Mouse (Mus musculus): Measurements from ENCODE around the gene Tle2. TPM values are rescaled to one million over a fixed set of nuclear protein-coding genes. Genes with fewer than 3 reads are reported as not detected.
A peak's percentile ranks its signal among the peaks of the same experiment; 100 is the strongest.

The Tle2 gene
- polyA plus RNA-seq, 1 experiment from 2014 or later = 46.4 TPM

DNA sequence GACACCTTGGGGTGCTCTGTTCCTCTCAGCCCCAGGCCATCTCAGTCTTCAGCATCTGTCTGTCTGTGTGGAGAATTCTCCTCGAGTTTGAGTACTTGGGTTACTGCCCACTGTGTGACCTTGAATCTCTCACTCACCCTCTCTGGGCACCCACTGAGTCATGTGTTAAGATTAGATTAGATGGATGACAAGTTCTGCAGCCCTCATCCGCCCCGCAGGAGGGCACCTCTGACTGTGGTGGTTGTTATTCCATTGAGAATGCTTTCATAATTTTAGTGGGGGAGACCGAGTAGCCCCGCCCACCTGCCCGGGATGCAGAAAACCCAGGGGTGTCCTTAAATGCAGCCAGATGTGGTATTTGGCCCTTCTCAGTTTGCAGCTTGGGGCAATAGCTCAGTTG is 10.9 kb upstream of the Tle2 start:
- POLR2A ChIA-PET = interaction anchor here (0.6 to 1.6 kb wide), 4 partner anchors 9 to 68 kb away, joined by 3 to 4 read pairs (median 3); partner anchors contain the start of gene Ncln
- ATAC-seq (peak; percentile 48), DNase-seq (ENCODE audit: low read depth, low spot score) (peak; percentile 27)
- no peak for TF ChIP-seq CTCF (IDR thresholded peaks at IDR 0.05)
- CTCF ChIA-PET = interaction anchor here (1.1 to 5.7 kb wide), 4 partner anchors 10 to 42 kb away, joined by 3 to 48 read pairs (median 5); partner anchors contain the start of genes BC025920 and Tle2
- in situ Hi-C loops (cut with MboI; ENCODE audit: low pct_unique_long_range_greater_than_20kb) = no loop called here
- no peaks in the 10 kb centered on the region for H3K27me3 ChIP-seq

DNA sequence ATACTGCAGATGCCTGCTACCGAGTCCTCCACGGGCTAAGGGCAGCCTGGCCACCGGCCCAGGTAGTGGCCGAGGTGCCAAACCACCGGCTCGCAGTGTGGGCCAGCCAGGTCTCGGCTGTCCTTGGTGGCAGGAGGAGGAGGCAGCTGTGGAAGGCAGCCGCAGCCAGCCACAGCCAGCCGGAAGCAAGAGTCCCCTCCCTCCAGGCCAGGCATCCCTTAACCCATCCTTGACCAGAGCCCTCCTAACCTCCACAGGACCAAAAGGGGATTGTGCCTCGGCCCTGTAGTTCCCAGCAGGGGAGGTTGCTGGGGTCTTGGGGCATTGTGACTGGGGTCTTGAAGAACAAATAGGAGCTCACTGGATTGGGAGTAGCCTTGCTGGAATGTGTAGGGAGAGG is 10.1 kb upstream of the Tle2 start:
- ATAC-seq (peak; percentile 34), DNase-seq (ENCODE audit: low read depth, low spot score) (no peak)
- ChIA-PET CTCF (interaction anchor here (0.9 to 5.7 kb wide), 4 partner anchors 14 to 45 kb away, joined by 3 to 48 read pairs (median 4); partner anchors contain the start of gene BC025920), POLR2A (interaction anchor here (0.6 to 2.5 kb wide), 5 partner anchors 9 to 68 kb away, joined by 3 to 7 read pairs (median 4); partner anchors contain the start of gene Ncln)
- H3K27me3 ChIP-seq = no peaks in the 10 kb centered on the region
- in situ Hi-C loops (cut with MboI; ENCODE audit: low pct_unique_long_range_greater_than_20kb) = no loop called here
- TF ChIP-seq CTCF (IDR thresholded peaks at IDR 0.05) = no peak

DNA sequence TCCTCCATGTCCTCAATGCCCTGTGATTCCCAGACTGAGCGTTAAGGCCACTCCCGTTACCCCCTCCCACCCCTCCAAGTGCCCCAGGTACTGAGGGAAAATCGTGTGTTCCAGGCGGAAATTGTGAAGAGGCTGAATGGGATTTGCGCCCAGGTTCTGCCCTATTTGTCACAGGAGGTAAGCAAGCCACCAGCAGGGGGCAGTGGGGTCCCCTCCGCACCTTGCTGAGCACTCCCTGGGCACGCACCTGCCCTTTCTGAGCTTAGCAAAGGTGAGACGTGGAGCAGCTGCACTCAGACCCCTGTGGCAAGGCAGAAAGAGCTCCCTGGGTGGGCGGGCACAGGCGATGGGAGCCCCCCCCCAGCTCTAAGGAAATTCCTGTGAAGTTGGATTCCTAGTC is 9.6 kb upstream of the Tle2 start:
- ChIA-PET POLR2A (interaction anchor here (1.6 to 2.5 kb wide), 2 partner anchors 8 to 40 kb away, joined by 4 to 7 read pairs; no protein-coding TSS in a partner anchor), CTCF (interaction anchor here (0.9 to 5.7 kb wide), 5 partner anchors 10 to 46 kb away, joined by 3 to 48 read pairs (median 3); partner anchors contain the start of gene Tle2)
- no peak for ATAC-seq
- no peak for TF ChIP-seq CTCF (IDR thresholded peaks at IDR 0.05)
- DNase-seq (ENCODE audit: low read depth, low spot score) = no peak
- in situ Hi-C loops (cut with MboI; ENCODE audit: low pct_unique_long_range_greater_than_20kb) = no loop called here
- H3K27me3 ChIP-seq = no peaks in the 10 kb centered on the region

DNA sequence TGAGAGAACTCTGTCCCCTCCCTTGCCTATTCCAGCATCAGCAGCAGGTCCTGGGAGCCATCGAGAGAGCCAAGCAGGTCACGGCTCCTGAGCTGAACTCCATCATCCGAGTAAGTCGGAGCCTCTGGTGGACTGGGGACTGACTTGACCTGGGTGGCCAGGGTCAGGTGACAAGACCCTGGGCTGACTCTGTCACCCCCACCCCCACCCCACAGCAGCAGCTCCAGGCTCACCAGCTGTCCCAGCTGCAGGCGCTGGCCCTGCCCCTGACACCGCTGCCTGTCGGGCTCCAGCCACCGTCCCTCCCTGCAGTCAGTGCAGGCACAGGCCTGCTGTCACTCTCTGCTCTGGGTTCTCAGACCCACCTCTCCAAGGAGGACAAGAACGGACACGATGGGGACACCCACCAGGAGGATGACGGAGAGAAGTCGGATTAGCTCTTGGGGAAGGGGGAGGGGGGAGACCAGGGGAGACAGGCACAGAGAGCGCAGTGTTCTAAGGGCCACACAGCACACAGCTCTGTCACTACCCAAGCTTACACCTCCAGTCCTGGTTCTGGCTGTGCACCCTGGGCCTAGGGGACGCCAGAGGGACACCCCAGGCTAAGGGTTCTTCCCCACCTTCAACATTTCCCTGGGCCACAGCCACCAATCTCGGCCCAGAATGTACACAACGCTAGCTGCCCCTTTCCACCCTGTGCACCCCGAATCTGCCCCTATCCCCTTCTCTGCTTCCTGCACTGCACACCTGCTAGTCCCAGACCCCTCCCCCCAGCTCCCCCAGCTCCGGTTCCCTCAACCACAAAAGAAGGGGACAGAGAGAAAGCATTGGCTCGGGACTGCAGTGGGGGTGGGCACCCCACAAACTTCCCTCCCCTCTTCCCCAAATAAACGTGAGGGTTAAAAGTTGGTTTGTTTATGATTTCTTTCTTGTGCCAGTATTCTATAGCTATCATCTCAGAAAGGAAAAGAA is 8.8 kb upstream of the Tle2 start:
- CTCF ChIA-PET = interaction anchor here (0.9 to 5.7 kb wide), 4 partner anchors 9 to 46 kb away, joined by 3 to 48 read pairs (median 3); partner anchors contain the start of gene Tle2
- no peak for ATAC-seq
- no peak for DNase-seq (ENCODE audit: low read depth, low spot score)
- in situ Hi-C loops (cut with MboI; ENCODE audit: low pct_unique_long_range_greater_than_20kb) = no loop called here
- no peaks in the 10 kb centered on the region for H3K27me3 ChIP-seq
- POLR2A ChIA-PET = interaction anchor here (2.5 kb wide), 1 partner anchor 40 kb away, joined by 7 read pairs; no protein-coding TSS in a partner anchor
- no peak for TF ChIP-seq CTCF (IDR thresholded peaks at IDR 0.05)

DNA sequence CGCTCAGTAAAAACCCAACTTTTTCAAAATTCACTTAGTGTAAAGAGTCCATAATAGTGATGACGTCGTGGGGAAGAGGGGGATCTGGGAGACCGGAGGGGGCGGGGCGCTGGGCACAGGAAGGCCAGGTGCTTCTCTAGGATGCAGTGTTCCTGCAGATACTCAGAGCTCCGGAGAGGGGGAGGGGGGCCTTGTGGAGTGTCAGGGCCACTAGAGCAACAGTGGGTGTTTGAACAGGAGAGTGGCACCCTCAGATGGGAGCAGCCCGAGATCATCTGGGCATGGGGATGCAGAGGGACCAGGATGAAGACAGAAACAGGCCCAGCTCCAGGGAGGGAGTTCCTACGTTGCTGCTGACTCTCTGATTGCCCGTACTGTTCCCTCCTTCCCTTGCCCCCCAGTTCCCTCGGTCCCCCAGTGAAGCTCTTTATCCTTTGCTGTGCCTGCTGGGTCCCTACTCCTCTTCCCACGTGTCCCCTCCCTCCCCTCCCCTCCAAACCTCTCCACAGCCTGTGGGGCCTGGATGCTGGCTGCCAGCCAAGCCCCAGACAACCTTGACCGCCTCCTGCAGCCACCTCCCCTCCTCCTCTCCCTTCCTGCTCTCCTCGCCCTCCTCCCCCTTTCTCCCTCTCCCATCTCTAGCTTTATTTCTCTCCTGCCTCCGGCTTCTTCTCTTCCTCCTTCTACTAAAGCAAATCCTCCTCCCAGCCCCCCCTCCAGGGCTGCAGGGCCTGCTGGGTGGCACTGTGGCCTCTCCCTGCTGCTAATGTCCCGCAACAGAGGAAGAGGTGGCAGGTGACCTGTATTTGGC is 5.8 kb upstream of the Tle2 start:
- ATAC-seq (no peak), DNase-seq (ENCODE audit: low read depth, low spot score) (no peak)
- no peak for TF ChIP-seq CTCF (IDR thresholded peaks at IDR 0.05)

DNA sequence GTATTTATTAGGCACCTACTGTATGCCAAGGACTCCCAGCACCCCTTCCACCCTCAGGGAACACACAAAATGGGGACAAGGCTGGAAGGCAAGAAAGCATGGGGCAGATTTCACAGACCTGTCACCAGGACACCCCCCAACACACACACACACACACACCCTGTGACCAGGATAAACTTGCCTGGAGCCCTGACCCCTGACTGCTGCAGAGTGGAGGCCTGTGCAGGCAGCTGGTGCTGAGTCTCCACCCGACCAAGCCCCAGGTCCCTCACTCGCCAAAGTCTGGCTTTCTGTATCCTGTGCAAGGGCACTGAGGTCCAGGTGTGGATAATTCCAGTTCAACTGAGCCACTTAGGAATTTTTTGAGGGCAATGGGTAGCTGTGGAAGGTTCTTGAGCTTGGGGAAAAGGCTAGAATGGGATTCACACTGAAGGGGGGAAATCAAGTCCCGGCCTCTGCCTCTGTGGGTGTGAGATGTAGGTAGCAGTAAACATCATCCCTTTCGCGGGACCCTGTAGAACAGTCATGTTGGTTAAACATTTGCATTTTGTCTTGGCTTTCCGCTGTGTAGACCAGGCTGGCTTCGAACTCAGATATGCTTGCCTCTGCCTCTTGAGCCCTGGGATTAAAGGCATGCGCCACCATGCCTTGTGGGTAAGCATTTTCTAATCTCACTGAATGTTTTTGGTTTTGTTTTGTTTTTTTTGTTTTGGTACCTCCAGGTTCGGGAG is 4.7 kb upstream of the Tle2 start:
- DNase-seq (ENCODE audit: low read depth, low spot score) = no peak
- in situ Hi-C loops (cut with MboI; ENCODE audit: low pct_unique_long_range_greater_than_20kb) = no loop called here
- CTCF ChIA-PET = interaction anchor here (1.3 to 3.6 kb wide), 2 partner anchors 10 to 17 kb away, joined by 3 to 22 read pairs; no protein-coding TSS in a partner anchor
- H3K27me3 ChIP-seq = no peaks in the 10 kb centered on the region
- POLR2A ChIA-PET = interaction anchor here (3.3 kb wide), 1 partner anchor 9 kb away, joined by 24 read pairs; the partner anchor contains the start of gene Aes
- no peak for TF ChIP-seq CTCF (IDR thresholded peaks at IDR 0.05)
- ATAC-seq = no peak

More for the DNA sequence above, 5.8 kb upstream of the Tle2 start:
- no peaks in the 10 kb centered on the region for H3K27me3 ChIP-seq
- CTCF ChIA-PET = interaction anchor here (0.7 kb wide), 1 partner anchor 18 kb away, joined by 3 read pairs; no protein-coding TSS in a partner anchor
- in situ Hi-C loops (cut with MboI; ENCODE audit: low pct_unique_long_range_greater_than_20kb) = no loop called here
- POLR2A ChIA-PET = interaction anchor here (0.6 to 0.7 kb wide), 2 partner anchors 9 to 13 kb away, joined by 3 read pairs; no protein-coding TSS in a partner anchor

DNA sequence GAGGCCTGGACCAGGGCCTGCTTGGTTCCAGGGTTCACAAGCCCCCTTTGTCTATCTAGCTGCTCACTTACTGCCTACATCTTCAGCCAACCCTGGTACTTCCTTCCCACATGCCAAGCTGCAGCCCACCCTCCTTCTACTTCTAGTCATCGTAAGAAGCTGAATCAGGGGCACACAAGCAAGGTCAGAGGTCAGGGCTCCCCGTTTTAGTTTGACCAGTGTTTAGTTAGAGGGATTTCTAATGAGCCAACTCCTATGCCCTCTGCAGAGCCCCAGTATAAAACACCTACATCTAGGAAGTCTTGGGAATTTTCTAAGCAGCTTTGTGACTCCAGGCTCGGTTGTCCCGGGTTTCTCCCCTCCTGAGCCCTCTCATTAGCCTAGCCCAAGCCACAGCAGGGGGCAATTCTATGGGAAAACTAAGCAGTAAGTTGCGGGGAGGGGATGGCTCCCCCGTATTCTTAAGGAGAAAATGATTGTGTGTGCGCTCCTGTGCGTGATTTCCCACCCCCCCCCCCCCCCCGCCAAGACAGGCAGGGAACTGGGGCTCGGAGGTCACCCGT is 4.0 kb upstream of the Tle2 start:
- in situ Hi-C loops (cut with MboI; ENCODE audit: low pct_unique_long_range_greater_than_20kb) = no loop called here
- POLR2A ChIA-PET = interaction anchor here (0.6 to 3.3 kb wide), 4 partner anchors 9 to 27 kb away, joined by 3 to 24 read pairs (median 8); partner anchors contain the start of genes Aes and Gna11
- no peak for TF ChIP-seq CTCF (IDR thresholded peaks at IDR 0.05)
- CTCF ChIA-PET = interaction anchor here (1.3 to 3.6 kb wide), 3 partner anchors 8 to 18 kb away, joined by 3 to 22 read pairs (median 8); no protein-coding TSS in a partner anchor
- no peaks in the 10 kb centered on the region for H3K27me3 ChIP-seq
- peak; percentile 13 for ATAC-seq
- peak; percentile 42 for DNase-seq (ENCODE audit: low read depth, low spot score)

DNA sequence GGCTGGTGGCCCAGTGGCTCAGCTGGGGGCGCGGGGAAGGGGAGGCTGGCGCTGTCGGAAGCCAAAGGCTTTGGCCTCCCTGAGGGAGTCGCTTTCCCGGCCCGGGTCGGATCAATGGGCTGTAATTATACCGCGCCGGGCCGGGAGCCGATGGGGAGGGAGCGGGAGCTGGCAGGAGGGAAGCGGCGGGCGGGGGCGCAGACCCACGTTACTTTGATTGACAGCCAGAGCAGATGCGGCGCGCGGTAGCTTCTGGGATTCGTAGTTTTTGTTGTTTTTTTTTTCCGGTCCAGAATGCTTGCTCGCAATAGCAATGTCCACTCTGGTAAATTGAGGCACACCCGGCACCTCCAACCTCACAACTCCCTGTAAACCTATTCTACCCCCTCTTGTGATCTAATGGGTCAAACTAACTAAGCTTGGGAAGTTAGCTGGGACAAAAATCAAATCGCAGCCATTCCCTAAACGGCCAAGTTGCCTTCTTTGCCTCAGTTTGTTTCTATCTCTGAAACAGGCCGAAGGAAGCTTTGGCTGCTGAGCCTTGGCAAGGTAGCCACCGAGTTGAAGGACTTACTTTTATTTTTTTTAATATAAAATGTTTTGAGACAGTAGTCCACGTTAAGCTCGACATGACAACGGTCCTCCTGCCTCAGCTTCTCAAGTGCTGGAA is 3.4 kb upstream of the Tle2 start:
- ATAC-seq (peak; percentile 32), DNase-seq (ENCODE audit: low read depth, low spot score) (peak; percentile 77)
- POLR2A ChIA-PET = interaction anchor here (0.6 to 3.3 kb wide), 5 partner anchors 10 to 33 kb away, joined by 3 to 24 read pairs (median 6); partner anchors contain the start of genes Aes and Gna11
- H3K27me3 ChIP-seq = no peaks in the 10 kb centered on the region
- no peak for TF ChIP-seq CTCF (IDR thresholded peaks at IDR 0.05)
- in situ Hi-C loops (cut with MboI; ENCODE audit: low pct_unique_long_range_greater_than_20kb) = no loop called here
- CTCF ChIA-PET = interaction anchor here (0.9 to 3.6 kb wide), 6 partner anchors 9 to 34 kb away, joined by 3 to 22 read pairs (median 6); partner anchors contain the start of gene BC025920
